Mouse (Mus musculus) 416B (cell line): Measurements from ENCODE around the gene Ubqln2.

Experiments used
- DNase-seq: peaks from one replicate; pipeline ENCODE4 v3.0.0; 2011; ENCODE audit warnings: low read depth

Ubqln2 gene

DNA sequence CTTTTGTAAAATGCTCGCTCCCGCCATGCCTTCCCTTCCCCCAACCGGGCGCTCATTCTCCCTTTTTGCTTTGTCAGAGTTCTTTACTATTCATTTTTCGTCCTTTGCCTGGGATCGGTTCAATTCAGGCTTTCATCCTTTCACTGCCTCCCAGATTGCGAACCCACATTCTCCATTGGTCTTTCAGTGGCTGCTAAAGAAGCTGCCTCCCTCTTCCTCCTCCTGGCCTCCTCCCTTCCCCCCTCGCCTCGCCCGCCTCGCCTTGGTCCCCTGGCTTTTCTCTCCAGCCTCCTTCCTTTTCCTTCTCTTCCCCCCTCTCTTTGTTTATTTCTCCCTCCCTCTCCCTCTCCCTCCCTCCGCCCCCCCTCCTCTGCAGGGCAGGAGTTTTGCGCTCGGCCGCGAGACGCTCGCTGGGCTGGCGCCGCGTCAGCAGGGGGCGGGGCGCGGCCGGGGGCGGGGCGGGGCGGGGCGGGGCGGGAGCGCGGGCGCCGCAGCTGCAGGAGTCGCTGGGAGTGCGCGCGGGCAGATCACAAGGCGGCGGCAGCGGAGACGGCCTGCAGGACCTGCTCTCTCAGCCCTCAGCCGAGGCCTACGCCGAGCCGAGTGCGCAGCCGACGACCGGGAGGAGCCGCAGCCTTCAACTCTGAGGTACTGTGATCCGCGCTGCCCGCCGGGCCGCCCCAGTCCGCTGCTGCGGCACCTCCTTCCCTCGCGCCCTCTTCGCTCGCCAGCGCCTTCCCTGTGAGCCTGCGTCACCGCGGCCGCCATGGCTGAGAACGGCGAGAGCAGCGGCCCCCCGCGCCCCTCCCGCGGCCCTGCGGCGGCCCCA lies at the start of gene Ubqln2:
TSS of gene Ubqln2 (plus strand) at position 540 of the 829 bp plus-strand sequence.
- DNase-seq = peak; percentile 87

- peak; percentile 24 for DNase-seq
These were observed 46.1 kb upstream of the Ubqln2 start for GRCm38 (mm10) chrX:153451946-153452345.

- DNase-seq = no peak
These were observed 21.2 kb upstream of the Ubqln2 start for GRCm38 (mm10) chrX:153476760-153477248.

DNA sequence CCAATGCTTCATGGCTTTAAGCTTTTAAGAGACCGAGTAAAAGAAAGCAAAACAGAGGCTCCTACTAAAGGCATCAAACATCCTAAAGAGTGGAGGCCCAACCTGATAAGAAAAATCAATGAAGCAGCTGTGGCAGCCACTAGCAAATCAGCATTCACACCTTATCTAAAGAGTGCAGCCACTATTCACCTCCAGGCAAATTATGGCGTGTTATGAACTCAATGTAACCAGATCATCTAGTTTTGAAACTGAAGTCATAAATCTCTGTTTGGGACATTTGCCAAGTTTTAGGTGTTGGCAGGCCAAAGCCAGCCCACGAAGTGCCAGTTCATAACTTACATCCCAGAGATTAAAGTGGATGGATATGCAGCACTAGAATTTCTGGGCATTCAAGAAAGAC lies 5.7 kb upstream of the Ubqln2 start:
- DNase-seq = no peak

DNA sequence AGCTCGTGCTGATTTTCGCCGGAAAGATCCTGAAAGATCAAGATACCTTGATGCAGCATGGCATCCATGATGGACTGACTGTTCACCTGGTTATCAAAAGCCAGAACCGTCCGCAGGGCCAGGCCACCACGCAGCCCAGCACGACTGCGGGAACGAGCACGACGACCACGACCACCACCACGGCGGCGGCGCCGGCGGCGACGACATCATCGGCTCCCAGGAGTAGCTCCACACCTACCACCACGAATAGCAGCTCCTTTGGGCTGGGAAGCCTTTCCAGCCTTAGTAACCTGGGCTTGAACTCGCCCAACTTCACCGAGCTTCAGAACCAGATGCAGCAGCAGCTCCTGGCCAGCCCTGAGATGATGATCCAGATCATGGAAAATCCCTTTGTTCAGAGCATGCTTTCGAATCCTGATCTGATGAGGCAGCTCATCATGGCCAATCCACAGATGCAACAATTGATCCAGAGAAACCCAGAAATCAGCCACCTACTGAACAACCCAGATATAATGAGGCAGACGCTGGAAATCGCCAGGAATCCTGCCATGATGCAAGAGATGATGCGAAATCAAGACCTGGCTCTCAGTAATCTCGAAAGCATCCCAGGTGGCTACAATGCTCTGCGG lies 752 bp downstream of the Ubqln2 start:
- peak; percentile 5 for DNase-seq

DNA sequence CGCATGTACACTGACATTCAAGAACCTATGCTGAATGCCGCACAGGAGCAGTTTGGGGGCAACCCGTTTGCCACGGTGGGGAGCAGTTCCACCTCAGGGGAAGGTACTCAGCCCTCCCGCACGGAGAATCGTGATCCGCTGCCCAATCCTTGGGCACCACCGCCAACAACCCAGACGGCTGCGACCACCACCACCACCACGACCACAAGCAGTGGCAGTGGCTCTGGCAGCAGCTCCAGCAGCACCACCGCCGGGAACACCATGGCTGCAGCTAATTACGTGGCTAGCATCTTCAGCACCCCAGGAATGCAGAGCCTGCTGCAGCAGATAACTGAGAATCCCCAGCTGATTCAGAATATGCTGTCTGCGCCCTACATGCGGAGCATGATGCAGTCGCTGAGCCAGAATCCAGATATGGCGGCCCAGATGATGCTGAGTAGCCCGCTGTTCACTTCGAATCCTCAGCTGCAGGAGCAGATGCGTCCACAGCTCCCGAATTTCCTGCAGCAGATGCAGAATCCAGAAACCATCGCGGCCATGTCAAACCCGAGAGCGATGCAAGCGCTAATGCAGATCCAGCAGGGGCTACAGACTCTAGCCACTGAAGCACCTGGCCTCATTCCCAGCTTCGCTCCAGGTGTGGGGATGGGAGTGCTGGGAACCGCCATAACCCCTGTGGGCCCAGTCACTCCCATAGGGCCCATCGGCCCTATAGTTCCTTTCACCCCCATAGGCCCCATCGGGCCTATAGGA lies 1.4 kb downstream of the Ubqln2 start:
- DNase-seq = no peak

- no peak for DNase-seq
These were observed 2.0 kb downstream of the Ubqln2 start for GRCm38 (mm10) chrX:153500047-153500345.

DNA sequence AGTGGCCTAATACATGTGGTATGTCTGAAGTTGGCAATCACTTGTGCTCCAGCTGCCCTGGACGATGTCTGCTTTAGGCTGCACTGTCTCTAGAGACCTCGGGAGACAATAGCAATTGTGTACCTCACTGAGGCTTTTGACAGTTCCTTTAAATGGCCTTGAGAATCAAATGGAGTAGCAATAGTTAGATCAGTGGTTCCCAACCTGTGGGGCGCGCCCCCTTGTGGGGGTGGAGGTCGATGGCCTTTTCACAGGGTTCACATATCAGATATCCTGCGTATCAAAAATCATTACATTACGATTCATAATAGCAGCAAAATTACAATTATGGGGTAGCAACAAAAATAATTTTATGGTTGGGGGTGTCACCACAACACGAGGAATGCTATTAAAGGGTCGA lies 7.9 kb downstream of the Ubqln2 start:
- DNase-seq = peak; percentile 39

DNA sequence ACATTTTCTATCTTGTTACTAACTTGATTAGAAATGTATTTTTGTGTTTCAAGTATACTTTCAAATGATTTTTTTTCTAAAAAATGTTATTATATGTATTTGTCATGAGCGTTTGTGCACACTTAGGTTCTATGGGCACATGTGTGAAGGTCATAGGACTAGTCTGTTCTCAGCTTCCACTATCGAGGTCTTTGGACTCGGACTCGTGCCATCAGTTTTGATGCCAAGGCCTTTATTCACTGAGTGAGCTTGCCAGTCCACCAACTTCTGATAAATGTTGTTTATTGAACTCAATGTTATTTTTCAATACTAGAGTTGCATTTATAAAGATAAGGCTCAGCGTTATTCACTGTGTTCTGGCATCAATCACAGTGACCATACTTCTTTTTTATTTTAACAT lies 17.5 kb downstream of the Ubqln2 start:
- no peak for DNase-seq

DNA sequence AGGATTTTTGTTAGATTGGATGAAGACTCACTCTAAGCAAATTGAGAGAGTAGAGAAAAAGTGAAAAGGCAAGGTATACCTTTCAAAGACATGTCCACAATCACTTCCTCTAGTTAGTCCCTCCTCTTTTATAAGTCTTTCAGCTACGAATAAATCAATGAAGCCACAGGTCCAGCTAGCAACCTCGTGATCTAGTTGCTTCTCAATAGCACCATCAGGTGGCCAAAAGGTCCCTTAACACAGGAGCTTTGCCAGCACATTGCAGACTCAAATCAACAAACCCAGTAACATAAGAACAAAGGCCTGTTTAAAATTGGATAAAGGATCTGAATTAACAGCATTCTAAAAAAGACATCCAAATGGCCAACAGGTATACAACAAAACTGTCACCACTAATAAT lies 30.4 kb downstream of the Ubqln2 start:
- peak; percentile 13 for DNase-seq
